Mouse (Mus musculus) cerebellum, adult 8-10 months (tissue): Measurements from ENCODE around the gene Kdr.

Source experiments
- DNase-seq: peaks from one replicate; pipeline ENCODE4 v3.0.0; 2022

Gene Kdr

DNA sequence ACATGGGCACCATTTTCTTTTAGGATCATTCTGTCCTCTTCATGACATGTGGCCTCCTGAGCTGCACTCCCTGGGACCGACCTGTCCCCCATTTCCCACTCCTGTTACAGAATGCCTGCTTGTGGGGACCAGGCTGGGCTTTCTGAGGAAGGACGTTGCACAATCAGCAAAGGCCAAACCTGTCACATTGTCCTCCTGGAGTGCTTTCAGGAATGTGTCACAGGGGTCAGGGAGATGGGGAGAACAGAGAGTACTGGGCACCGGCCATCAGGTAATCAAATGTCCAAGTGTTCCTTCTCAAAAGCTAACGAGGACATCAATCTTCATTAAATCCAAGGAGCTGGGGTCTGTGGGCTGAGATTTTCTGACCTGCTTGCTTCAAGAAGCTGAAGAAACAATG lies 72.2 kb downstream of the Kdr start:
- DNase-seq: no peak

DNA sequence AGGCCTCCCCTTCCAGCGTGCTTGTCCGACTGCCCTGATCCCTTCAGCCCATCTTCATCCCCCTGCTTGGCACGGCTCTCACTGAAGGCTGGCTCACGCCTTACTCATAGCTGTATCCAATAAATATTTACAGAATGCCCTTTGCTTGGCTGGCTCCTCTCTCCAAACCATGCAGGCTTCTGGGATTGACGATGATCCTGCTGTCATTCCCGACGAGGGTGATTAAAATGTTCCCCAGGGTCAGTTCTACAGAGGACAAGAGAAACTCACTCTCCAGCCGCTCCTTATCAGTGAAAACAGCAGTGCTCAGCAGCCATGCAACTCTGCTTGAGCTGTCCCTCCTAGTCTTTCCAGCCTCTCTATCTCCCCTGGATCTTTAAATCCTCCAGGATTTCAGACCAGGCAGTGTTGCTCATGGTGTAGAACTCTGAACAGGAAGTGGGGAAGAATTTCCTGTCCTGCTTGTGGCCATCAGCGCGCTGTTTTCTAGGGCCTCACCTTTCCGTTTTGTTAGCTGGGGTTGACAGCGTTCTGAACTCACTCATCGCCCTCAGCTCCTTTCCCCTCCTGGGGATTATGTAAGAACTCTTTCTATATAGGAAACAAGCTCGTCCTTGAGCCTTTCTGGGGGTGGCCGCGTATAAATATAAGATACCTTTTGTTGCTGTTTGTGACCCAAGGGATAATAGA lies 77.9 kb downstream of the Kdr start:
- no peak for DNase-seq

DNA sequence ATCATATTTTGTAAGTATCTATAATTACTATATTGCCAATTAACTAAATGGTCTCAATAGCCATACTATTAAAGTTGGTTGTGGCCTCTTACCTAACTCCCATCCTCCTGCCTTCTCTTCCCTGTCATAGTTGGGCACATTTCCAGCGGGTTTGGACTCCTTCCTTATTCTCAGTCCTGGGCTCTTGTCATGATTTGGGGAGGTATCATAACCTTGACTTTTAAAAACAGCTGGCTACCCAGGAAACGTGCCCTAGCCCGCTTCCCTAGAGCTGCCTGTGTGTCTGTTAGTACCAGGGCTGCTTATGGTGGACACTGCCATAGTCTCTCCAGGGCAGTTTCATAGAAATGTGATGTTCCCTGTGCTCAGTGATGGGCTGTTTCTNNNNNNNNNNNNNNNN lies 82.9 kb downstream of the Kdr start:
- DNase-seq: no peak

DNA sequence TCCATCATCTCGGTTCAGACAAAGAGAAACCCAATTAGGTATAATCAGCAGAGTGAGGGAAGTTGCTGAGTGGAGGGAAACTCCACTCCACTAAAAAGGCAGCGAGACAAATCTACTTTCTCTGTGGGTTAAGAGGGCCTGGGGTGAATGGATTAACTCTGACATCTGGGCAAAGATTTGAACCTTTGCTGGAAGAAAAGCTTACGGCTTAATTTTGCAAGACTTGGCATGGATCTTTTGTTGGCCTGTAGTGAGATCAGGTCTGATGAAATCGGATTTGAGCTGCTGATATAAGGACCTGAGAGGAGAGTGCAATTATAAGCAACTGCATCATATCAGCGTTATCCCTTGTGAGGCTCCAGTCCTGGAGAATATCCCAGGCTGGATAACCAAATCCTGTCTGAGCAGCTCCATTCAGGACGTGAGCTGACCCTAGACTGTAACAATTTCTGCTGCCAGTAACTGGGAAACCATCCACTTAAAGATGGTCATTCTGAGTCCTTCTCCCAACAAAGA lies 85.2 kb downstream of the Kdr start:
- no peak for DNase-seq
